Mouse (Mus musculus): ENCODE results near the gene Olfr651. TPM values are rescaled to one million over a fixed set of nuclear protein-coding genes. Genes with fewer than 3 reads are reported as not detected.

Gene Olfr651
- polyA plus RNA-seq (2012; rRNA removed), result not detected in 2 replicates

GRCm38 (mm10) chr7:104549833-104550232, at the start of gene Olfr651:
TSS of gene Olfr651 (plus strand) at chr7:104550133.

GRCm38 (mm10) chr7:104507421-104508065, 42.4 kb upstream of the Olfr651 start, which contains the start of gene Trim30d:
TSS of gene Trim30d (minus strand) at chr7:104507849.

DNA sequence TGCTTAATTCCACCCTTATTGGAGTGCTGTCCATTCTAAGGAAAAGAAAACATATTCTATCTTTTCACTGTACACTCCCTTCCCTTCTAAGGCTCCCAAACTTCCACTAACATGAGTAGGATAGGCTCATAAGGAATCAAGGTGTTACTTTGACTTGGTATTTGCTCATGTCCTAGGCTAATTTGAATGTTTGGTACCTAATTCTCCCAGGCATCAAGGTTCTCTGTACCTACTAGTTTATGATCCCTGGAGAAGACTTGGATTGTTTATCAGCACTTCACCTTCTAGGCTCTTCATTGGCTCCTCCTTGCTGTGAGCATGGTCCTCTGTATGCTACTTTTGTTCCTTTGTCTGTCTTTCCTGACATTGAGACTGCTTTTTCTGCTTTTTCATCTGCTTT, 10.7 kb downstream of the Olfr651 start, which contains the start of gene Olfr652:
Gene Olfr652, plus strand, starts transcription at position 301 of the 400 bp plus-strand sequence.

DNA sequence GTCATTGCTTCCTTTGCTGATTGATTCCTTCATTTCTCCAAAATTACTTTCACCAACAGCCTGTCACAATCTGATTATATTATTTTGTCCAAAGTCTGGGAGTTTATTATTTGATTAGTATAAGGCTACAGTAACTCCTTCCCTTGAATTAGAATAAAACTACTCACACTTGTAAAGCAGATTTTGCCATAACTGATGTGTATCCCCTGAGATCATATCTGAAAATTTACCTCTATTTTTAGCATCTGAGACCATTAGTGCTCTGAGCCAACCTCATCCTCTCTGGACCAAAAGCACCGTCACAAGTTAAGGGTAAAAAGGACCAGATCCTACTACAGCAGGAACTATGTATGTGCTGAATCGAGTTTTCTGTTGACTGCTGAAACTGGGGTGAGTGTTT, 27.1 kb downstream of the Olfr651 start, which contains the start of gene Olfr653:
Gene Olfr653, plus strand, starts transcription at position 301 of the 400 bp plus-strand sequence.

GRCm38 (mm10) chr7:104586725-104587124, 36.8 kb downstream of the Olfr651 start, which contains the start of gene Olfr654:
TSS of gene Olfr654 (plus strand) at chr7:104587025.

DNA sequence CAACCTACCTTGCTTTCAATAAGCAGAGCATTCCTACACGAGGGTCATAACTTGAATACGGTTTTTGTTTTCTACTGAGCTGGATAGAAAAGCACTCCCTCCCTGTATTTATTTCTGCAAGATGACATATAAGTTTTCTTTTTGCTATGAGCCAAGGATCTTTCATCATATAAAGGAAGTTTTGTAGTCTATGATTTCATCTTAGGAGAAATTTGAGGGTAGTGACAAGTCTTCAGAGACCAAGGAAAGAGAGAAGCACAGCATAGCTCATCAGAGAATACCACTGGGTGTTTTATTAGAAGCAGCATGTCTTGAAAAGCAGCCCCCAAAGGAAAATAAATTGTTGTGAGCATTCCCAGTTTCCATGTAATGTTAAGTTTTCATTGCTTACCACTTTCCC, 51.7 kb downstream of the Olfr651 start, which contains the start of gene Olfr655:
Gene Olfr655, minus strand, starts transcription at position 101 of the 400 bp plus-strand sequence.

Other genes starting within 250 kb of the Olfr651 start
- 2.9 and 3.8 TPM in 2 replicates for gene Trim12a, start 234.7 kb upstream of the Olfr651 start, polyA plus RNA-seq (2012; rRNA removed)
- 0.04 TPM in 1 of 2 replicates, not detected in the other for gene Trim34b, start 220.7 kb upstream of the Olfr651 start, polyA plus RNA-seq (2012; rRNA removed)
- 1.7 and 1.9 TPM in 2 replicates for gene Trim12c, start 196.8 kb upstream of the Olfr651 start, polyA plus RNA-seq (2012; rRNA removed)
- gene Trim30b, start 180.2 kb upstream of the Olfr651 start, polyA plus RNA-seq (2012; rRNA removed), result 0.05 TPM in 1 of 2 replicates, not detected in the other
- gene Trim30c, start 149.3 kb upstream of the Olfr651 start, polyA plus RNA-seq (2012; rRNA removed), result 0.05 and 0.08 TPM in 2 replicates
- gene Trim30a, start 84.9 kb upstream of the Olfr651 start, polyA plus RNA-seq (2012; rRNA removed), result 1.3 and 1.9 TPM in 2 replicates
- 0.74 and 0.91 TPM in 2 replicates for gene Trim30d, start 42.3 kb upstream of the Olfr651 start, polyA plus RNA-seq (2012; rRNA removed)
- gene Olfr652, start 10.8 kb downstream of the Olfr651 start, polyA plus RNA-seq (2012; rRNA removed), result not detected in 2 replicates
- not detected in 2 replicates for gene Olfr653, start 27.2 kb downstream of the Olfr651 start, polyA plus RNA-seq (2012; rRNA removed)
- not detected in 2 replicates for gene Olfr654, start 36.9 kb downstream of the Olfr651 start, polyA plus RNA-seq (2012; rRNA removed)
- 0.10 TPM in 1 of 2 replicates, not detected in the other for gene Olfr655, start 51.6 kb downstream of the Olfr651 start, polyA plus RNA-seq (2012; rRNA removed)
- gene Olfr656, start 63.8 kb downstream of the Olfr651 start, polyA plus RNA-seq (2012; rRNA removed), result not detected in 2 replicates
- gene Olfr657, start 74.7 kb downstream of the Olfr651 start, polyA plus RNA-seq (2012; rRNA removed), result not detected in 2 replicates
- 0.09 and 0.15 TPM in 2 replicates for gene Olfr658, start 97.2 kb downstream of the Olfr651 start, polyA plus RNA-seq (2012; rRNA removed)
- gene Olfr659, start 116.6 kb downstream of the Olfr651 start, polyA plus RNA-seq (2012; rRNA removed), result not detected in 2 replicates
- gene Olfr661, start 136.4 kb downstream of the Olfr651 start, polyA plus RNA-seq (2012; rRNA removed), result not detected in 2 replicates
- gene Usp17le, start 227.3 kb downstream of the Olfr651 start, polyA plus RNA-seq (2012; rRNA removed), result not detected in 2 replicates

Data from central nervous system, embryonic 18 days (tissue).